Mouse (Mus musculus): ENCODE measurements around the gene Mgat5.

GRCm38 (mm10) chr1:127400198-127400597 lies 195.4 kb downstream of the Mgat5 start:
- TF ChIP-seq POLR2A (IDR thresholded peaks at IDR 0.05; ENCODE audit: control insufficient read depth, extremely low read depth, insufficient read depth, low read length, poor library complexity) (no peak), CTCF (IDR thresholded peaks at IDR 0.05; ENCODE audit: borderline replicate concordance, control insufficient read depth, extremely low read depth, insufficient read depth, low read length, poor library complexity) (no peak)

All from thymus, adult 2 months (tissue).